In genomic region chr4:119004613-119005339, GRCm38 (mm10) we compare ENCODE assay signal across 7 mouse cellular contexts. TPM values are rescaled to one million over a fixed set of nuclear protein-coding genes. Genes with fewer than 3 reads are reported as not detected.
DNase-seq lines count a peak whose midpoint lies in the region; ATAC-seq lines count a peak whose summit lies in the region.

No protein-coding gene starts in this region.

- 45% methylated on average over 7 of the region's 7 CpGs for WGBS in limb, embryonic 12.5 days
- WGBS in midbrain, embryonic 15.5 days, result 45% methylated on average over 7 of the region's 7 CpGs

- no peak overlapping the region for H3K27ac ChIP-seq in limb, embryonic 12.5 days
- H3K27ac ChIP-seq in midbrain, embryonic 15.5 days, result no peak overlapping the region

- H3K4me2 ChIP-seq in limb, embryonic 12.5 days, result no peak overlapping the region
- H3K4me2 ChIP-seq in midbrain, embryonic 15.5 days, result no peak overlapping the region

- no peaks in the 10 kb centered on the region for H3K9me3 ChIP-seq in limb, embryonic 12.5 days
- H3K9me3 ChIP-seq in midbrain, embryonic 15.5 days, result no peaks in the 10 kb centered on the region

- H3K27me3 ChIP-seq in limb, embryonic 12.5 days, result peaks cover 4% of the 10 kb centered on the region; the same call in 1 of the 2 replicates
- H3K27me3 ChIP-seq in midbrain, embryonic 15.5 days (replicated peaks), result no peaks in the 10 kb centered on the region

- DNase-seq in adrenal gland, adult 18-20 months (ENCODE audit: low spot score in 2 of 2), result peak; percentile 86 to 92
- peak; percentile 97 for DNase-seq in embryo, embryonic 10 days (ENCODE audit: low spot score)
- DNase-seq in kidney, adult 8-10 months, result peak; percentile 82 to 93
- DNase-seq in spleen, adult 18-20 months, result peak; percentile 73 to 93

- no peaks in the 10 kb centered on the region for H3K36me3 ChIP-seq in limb, embryonic 12.5 days
- no peaks in the 10 kb centered on the region for H3K36me3 ChIP-seq in midbrain, embryonic 15.5 days (replicated peaks)

- H3K4me1 ChIP-seq in limb, embryonic 12.5 days (replicated peaks), result peaks cover 11% of the 10 kb centered on the region; the same call in 1 of the 2 replicates
- H3K4me1 ChIP-seq in midbrain, embryonic 15.5 days, result no peaks in the 10 kb centered on the region; the same call in 1 of the 2 replicates

- peak; percentile 77 for ATAC-seq in granulocyte monocyte progenitor cell, adult 5-6 weeks (replicated peaks; ENCODE audit: poor library complexity, severe bottlenecking)
- peak; percentile 67; the same call in 1 of the 2 replicates for ATAC-seq in limb, embryonic 12.5 days (ENCODE audit: insufficient number of reproducible peaks, insufficient read depth, low FRiP score, low TSS enrichment, low read depth)
- ATAC-seq in midbrain, embryonic 15.5 days (replicated peaks), result peak; percentile 84

- no peak overlapping the region for H3K9ac ChIP-seq in limb, embryonic 12.5 days (replicated peaks)
- H3K9ac ChIP-seq in midbrain, embryonic 15.5 days, result no peak overlapping the region

- no peak overlapping the region for H3K4me3 ChIP-seq in limb, embryonic 12.5 days (replicated peaks)
- no peak overlapping the region for H3K4me3 ChIP-seq in midbrain, embryonic 15.5 days

RNA-seq across cellular contexts. Expression of gene Lao1, which starts 43.4 kb away (rescaled TPM):
- not detected for total RNA-seq in adrenal gland, adult 18-20 months (2021)
- not detected in 2 replicates for total RNA-seq in granulocyte monocyte progenitor cell, adult 5-6 weeks (2014; fragmentation: Nextera tagmentation)
- total RNA-seq in granulocyte monocyte progenitor cell, adult 5-6 weeks (2017), result not detected in 2 replicates
- not detected in 2 replicates for polyA plus RNA-seq in limb, embryonic 12.5 days (2016; fragmentation: Nextera tagmentation; extraction: Ambion mirVana)
- polyA plus RNA-seq in midbrain, embryonic 15.5 days (2015; fragmentation: Nextera tagmentation; extraction: Ambion mirVana), result not detected in 2 replicates
